Mouse (Mus musculus): ENCODE measurements around the gene Rpl23a.
"Not testable (repeated sequence)": the region's sequence is repeated elsewhere in the genome, so short reads cannot be mapped to it uniquely, and the experiment has no call there.

The Rpl23a gene

DNA sequence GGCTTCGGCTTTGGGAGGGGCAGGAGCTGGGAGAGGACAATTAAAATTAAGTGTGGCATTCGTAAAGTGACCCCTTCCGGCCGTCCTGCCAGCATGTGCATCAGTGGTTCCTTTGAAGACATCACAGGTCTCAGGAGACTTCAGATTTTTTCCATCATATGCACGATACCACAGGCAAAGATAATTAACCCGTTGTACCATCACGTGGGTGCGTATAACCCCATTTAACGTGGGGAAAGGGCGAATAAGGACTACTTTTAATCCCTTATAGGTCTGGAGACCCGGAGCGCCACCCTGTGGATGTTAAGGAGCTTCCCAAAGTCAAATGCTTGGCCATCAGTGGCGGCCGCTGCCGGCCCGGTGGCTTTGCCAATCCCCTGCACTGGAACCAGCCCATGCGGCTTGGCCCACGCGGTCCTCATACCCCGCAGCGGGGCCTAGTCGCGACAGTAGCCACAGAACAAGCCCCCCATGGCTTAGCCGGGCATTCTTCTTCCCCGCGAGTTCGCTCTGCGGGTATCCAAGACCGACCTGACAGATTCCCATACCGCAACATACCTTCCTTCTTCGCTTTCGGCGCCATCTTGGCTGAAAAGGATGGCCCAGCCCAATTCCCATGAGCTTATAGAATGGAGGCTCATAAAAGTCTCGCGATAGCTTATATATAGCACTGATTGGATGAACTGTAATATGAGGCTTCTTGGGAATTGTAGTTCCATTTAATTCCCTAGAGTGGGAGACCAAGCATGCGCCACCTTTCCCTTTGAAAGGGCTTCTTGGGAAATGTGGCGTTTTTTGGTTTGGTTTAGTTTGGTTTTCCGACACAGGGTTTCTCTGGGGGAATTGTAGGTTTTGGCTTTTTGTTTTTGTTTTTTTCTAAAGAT lies at the start of gene Rpl23a:
Gene Rpl23a (minus strand): TSS at position 624 of the 884 bp plus-strand sequence.
- peak; percentile 78 to 88 for DNase-seq

DNA sequence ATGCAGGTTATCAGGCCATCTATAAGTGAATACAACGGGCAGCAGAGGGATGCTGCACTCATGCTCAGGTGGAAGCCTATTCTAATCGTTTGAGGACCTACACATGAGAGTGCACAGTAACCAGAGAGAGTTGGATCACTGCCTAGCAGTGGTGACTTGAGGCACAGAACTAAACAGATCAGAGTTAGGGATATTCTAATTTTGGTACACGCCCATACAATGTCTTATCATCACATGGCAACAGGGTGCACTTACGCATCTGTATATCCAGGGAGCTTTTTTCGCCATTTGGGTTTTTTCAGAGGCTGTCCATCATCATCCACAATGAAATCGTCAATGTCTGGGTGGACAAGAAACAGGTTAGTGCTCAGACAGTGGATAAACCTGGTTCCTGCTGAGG lies 48.1 kb upstream of the Rpl23a start:
- no peak for DNase-seq

GRCm38 (mm10) chr11:78223586-78223985 lies 40.2 kb upstream of the Rpl23a start:
- no peak for DNase-seq

DNA sequence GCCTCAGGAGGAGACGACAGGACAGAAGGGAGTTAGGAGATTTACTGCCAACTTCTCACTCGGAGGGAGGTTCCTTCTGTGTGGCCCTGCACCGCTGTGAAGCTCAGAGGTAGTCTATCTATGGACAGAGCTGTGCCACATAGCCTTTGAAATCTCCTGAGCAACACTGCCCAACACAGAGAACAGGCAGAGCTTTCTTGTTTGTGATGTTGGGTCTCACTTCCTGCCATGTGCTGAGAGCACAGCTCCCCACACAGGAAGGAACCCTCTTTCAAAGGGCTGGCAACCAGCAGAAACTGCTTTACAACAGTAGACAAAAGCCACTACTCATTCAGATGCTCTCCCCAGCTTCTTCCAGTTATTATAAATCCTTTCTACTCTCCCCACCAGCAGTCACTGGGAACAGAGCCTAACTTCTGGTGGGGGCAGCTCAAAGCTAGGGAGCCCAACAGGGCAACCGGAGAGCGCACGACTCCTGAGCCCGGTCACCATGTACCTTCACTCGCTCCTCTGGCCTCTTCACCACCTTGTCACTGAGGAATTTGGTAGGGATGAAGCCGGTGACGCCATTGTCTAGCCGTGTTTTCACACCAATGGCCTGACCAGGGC lies 32.4 kb upstream of the Rpl23a start:
- DNase-seq = no peak

- no peak for DNase-seq
Measured at GRCm38 (mm10) chr11:78213086-78213817, 29.9 kb upstream of the Rpl23a start.

DNA sequence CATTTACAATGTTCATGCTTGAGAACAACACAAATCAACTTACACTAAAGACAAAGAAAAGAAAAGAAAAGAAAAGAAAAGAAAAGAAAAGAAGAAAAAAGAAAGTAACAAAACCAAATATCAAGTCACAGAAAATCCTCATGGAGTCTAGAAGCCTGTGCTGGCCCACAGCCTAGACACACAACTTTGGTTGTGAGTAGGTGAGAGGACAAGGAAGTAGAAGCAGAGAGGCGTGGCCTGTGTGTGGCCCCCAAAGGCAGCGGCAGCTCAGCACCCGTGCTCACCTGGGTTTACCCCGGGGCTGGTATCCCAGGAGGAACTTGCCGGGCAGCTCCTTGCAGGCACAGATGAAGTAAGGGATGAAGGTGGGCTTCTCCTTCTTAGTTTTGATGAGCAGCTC lies 28.1 kb upstream of the Rpl23a start:
- DNase-seq = no peak

GRCm38 (mm10) chr11:78210615-78211014 lies 27.2 kb upstream of the Rpl23a start:
- DNase-seq = no peak

GRCm38 (mm10) chr11:78209886-78210285 lies 26.5 kb upstream of the Rpl23a start:
- DNase-seq = no peak

DNA sequence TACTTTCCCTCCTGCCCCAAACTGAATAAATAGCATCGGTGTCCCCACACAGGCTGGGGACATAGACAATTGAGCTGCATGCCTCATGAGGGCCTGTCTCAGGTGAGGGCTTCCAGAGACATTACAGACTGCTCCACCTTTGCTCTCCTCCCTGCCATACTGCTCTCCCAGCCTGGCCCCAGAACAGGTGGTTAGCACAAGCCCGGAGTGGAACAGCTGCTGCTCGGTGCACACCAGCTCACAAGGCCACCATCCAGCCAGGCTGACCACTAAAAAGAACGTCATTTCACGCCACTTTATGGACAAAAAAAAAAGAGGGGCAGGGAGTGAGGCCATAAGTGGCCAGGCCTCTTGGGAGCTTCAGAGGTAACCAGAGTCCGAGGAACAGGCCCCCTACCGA lies 23.8 kb upstream of the Rpl23a start:
- DNase-seq = no peak

GRCm38 (mm10) chr11:78205361-78206206 lies 22.2 kb upstream of the Rpl23a start:
- no peak for DNase-seq

DNA sequence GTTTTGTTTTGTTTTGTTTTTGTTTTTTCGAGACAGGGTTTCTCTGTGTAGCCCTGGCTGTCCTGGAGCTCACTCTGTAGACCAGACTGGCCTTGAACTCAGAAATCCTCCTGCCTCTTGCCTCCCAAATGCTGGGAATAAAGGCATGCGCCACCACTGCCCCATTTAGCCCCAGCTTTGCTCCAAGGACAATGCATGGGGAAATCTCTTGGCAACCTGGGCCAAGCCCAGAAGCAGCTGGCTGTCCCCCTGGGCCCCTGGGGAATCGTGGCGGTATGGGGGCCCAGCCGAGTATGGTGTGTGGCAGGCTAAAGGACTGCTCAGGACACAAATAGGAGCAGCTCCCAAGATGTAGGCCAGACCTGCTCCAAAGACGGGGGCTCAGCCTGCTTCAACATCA lies 20.9 kb upstream of the Rpl23a start:
- DNase-seq = no peak

- DNase-seq = no peak
Measured at GRCm38 (mm10) chr11:78202372-78202771, 19.0 kb upstream of the Rpl23a start.

DNA sequence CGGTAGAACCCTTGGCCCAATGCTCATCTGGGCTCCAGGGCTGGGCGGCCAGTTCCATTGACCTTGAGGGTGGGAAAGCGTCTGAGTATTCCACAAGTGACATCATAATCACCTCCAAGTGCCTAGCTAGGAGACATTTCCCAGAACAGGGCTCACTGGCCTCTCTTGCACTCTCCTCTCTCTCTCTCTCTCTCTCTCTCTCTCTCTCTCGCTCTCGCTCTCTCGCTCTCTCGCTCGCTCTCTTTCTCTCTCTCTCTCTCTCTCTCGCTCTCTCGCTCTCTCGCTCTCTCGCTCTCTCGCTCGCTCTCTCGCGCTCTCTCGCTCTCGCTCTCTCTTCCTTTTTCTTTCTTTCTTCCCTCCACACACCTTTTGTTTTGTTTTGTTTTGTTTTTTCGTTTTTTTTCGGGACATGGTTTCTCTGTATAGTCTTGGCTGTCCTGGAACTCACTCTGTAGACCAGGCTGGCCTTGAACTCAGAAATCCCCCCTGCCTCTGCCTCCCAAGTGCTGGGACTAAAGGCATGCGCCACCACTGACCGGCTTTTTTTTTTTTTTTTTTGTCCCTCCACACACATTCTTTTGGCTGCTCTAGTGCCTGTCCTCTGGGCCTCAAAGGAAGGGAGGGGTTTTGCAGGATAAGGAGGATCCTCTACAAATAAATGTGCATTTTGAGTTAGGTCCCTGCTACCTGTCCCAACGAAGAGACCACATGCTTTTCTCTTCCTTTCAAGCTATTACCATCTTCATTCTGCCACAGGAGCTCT lies 11.9 kb upstream of the Rpl23a start:
- no peak for DNase-seq

- DNase-seq = peak; percentile 90 to 92
Measured at GRCm38 (mm10) chr11:78194411-78195100, 11.2 kb upstream of the Rpl23a start.

- DNase-seq = no peak
Measured at GRCm38 (mm10) chr11:78193113-78193512, 9.7 kb upstream of the Rpl23a start, which contains the start of gene Proca1. Gene Proca1 (plus strand): TSS chr11:78193392.

- peak; percentile 58 to 76 for DNase-seq
Measured at GRCm38 (mm10) chr11:78190041-78190440, 6.7 kb upstream of the Rpl23a start.

DNA sequence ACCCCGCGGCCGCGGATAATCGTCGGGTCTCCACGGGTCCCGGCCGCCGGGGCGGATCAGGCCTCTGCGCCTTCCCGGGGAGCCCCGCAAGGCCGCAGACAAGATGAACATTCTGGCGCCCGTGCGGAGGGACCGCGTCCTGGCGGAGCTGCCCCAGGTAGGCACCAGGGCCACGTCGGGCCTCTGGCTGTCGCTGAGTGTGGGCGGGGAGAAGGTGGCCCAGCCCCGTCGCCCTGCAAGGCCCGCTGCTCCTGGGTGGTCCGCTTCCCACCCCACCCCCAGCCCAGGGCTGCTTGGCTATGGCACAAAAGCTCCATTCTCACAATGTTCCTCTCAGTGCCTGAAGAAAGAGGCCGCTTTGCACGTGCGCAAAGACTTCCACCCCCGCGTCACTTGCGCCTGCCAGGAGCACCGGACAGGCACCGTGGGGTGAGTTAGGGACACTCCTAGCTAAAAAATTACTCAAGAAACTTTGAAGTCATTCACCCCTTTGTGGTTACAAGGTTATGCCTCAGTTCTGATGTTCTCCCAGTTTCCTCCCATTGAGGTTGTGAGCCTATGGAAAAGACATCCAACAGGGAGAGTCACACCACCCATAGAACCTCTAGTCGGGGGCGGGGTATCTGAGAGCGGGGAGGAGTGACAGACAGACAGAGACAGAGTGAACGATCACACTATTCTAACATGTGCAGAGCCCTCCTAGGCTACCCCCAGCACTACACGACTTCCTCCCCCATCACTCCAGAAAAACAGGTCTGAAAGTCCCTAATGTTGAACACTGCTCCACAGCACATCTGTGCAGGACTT lies 6.1 kb upstream of the Rpl23a start:
- peak; percentile 89 to 94 for DNase-seq

GRCm38 (mm10) chr11:78188331-78189233 lies 5.2 kb upstream of the Rpl23a start, which contains the start of gene Rab34:
Gene Rab34 (plus strand): TSS chr11:78188430.
- DNase-seq = peak; percentile 89 to 93

GRCm38 (mm10) chr11:78184702-78185101 lies 1.3 kb upstream of the Rpl23a start:
- DNase-seq = not testable (repeated sequence)

All from kidney, postnatal 4 days (tissue).